Mouse (Mus musculus) monocyte, adult 5-6 weeks (primary cell): ENCODE results near the gene Zfp973. TPM values are rescaled to one million over a fixed set of nuclear protein-coding genes. Genes with fewer than 3 reads are reported as not detected.
"Not testable (repeated sequence)": the region's sequence is repeated elsewhere in the genome, so short reads cannot be mapped to it uniquely, and the experiment has no call there.

Experiments
- ATAC-seq: fragments of 153-309, 156-312 bp; replicated peaks from 2 replicates; pipeline ENCODE4 v1.8.0; 2017; ENCODE audit warnings: mild to moderate bottlenecking; ENCODE audit not compliant: low TSS enrichment, insufficient number of reproducible peaks, severe bottlenecking, poor library complexity, low FRiP score
- total RNA-seq: library from RNA; stranded (forward); fragments of 200-1000, 200-491, 200-594 nt; gene quantifications from 3 replicates; pipeline ENCODE4 v1.2.3, GENCODE M21; 2017

Gene Zfp973
- total RNA-seq = 9.1 to 23.2 TPM (median 15.1 TPM) in 3 replicates

- not testable (repeated sequence) for ATAC-seq
These were observed at the start of gene Zfp973 for GRCm38 (mm10) chr2:176670222-176670621. TSS of gene Zfp973 (plus strand) at chr2:176670522.

GRCm38 (mm10) chr2:176636244-176636643 is 34.1 kb upstream of the Zfp973 start, which contains the start of gene Gm14308:
TSS of gene Gm14308 (minus strand) at chr2:176636344.
- ATAC-seq = not testable (repeated sequence)

- ATAC-seq = not testable (repeated sequence)
These were observed 37.7 kb downstream of the Zfp973 start, which contains the start of gene Gm14305 for GRCm38 (mm10) chr2:176708051-176708450. TSS of gene Gm14305 (plus strand) at chr2:176708328.

Other genes with a start within 250 kb of the Zfp973 start
- 1.7 TPM in 1 of 3 replicates, not detected in the others for gene Gm14435, start 246.9 kb upstream of the Zfp973 start, total RNA-seq
- not detected in 3 replicates for gene Gm14434, start 183.7 kb upstream of the Zfp973 start, total RNA-seq
- not detected in 3 replicates for gene Zfp967, start 149.5 kb upstream of the Zfp973 start, total RNA-seq
- gene Gm14308, start 34.2 kb upstream of the Zfp973 start, total RNA-seq = 3.6 to 12.4 TPM (median 7.7 TPM) in 3 replicates
- gene Gm14305, start 37.8 kb downstream of the Zfp973 start, total RNA-seq = 1.1 to 14.1 TPM (median 1.4 TPM) in 3 replicates
- gene Gm14295, start 128.1 kb downstream of the Zfp973 start, total RNA-seq = 2.2 to 6.0 TPM in 2 of 3 replicates, not detected in the other
- gene Gm14408, start 160.6 kb downstream of the Zfp973 start, total RNA-seq = not detected in 3 replicates